Mouse (Mus musculus): ENCODE results near the gene Calm5.

DNA sequence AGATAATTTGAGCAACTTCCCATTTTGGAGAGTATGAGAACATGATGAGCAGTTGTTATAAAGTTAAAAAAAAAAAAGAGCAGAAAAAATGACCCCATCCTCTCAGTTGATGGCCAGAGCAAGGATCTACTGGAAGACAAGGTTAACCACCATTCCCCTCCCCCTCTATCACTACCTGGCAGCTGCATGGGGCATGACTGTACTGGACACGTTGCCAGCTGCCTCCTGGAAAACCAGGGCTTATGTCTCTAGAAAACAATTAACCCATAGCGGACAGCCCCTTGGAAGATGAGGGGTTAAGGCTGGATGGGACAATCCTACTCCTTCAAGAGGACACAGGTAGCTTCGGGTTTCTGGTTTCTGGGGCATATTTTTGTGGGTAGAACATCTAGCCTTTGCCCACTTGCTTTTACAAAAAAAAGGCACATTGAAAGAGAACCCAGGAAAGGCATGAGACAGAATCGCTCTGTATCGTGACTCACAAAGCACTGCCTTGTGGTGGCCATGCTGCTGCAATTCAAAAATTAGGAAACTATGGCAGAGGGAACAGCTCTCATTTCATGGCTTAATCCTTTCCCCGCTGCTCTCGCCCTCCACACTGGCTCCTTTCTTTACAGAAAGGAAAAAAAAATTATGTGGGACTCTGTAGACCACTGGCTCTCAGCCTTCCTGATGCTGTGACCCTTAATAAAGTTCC lies 46.7 kb upstream of the Calm5 start:
- TF ChIP-seq NANOG (IDR thresholded peaks at IDR 0.05; ENCODE audit: borderline replicate concordance, low read length): no peak
- TF ChIP-seq CTCF (conservative IDR thresholded peaks at IDR 0.05; ENCODE audit: low read length): no peak

Measured in E14TG2a.4 (cell line).